Mouse (Mus musculus): ENCODE measurements around the gene Olfr430. TPM values are rescaled to one million over a fixed set of nuclear protein-coding genes. Genes with fewer than 3 reads are reported as not detected.
"Not testable (repeated sequence)": the region's sequence is repeated elsewhere in the genome, so short reads cannot be mapped to it uniquely, and the experiment has no call there.

Gene Olfr430
- polyA plus RNA-seq (2015; fragmentation: Nextera tagmentation; extraction: Ambion mirVana), result not detected in 2 replicates

- Histone ChIP-seq H3K4me3 (replicated peaks) (no peak within 1 kb of the TSS), H3K27me3 (replicated peaks) (no peaks in the 10 kb centered on the region), H3K9ac (no peak within 1 kb of the TSS), H3K27ac (no peak within 1 kb of the TSS), H3K4me1 (no peaks in the 10 kb centered on the region), H3K4me2 (no peak within 1 kb of the TSS), H3K9me3 (no peaks in the 10 kb centered on the region), H3K36me3 (no peaks in the 10 kb centered on the region)
- no peak for ATAC-seq (ENCODE audit: insufficient read depth, low FRiP score, low read depth)
- 86% methylated on average over 3 of the region's 3 CpGs for WGBS
Measured at GRCm38 (mm10) chr1:174066305-174066704, at the start of gene Olfr430. Olfr430 (plus strand) TSS chr1:174066605.

- 27% methylated on average over 1 of the region's 1 CpGs for WGBS
- no peaks in the 10 kb centered on the region for H3K36me3 ChIP-seq
- no peak within 1 kb of the TSS for H3K4me3 ChIP-seq (replicated peaks)
- ATAC-seq (ENCODE audit: insufficient read depth, low FRiP score, low read depth), result no peak
- no peak within 1 kb of the TSS for H3K9ac ChIP-seq
- H3K9me3 ChIP-seq, result no peaks in the 10 kb centered on the region
- H3K4me2 ChIP-seq, result no peak within 1 kb of the TSS
- H3K4me1 ChIP-seq, result no peaks in the 10 kb centered on the region
- H3K27me3 ChIP-seq (replicated peaks), result no peaks in the 10 kb centered on the region
- no peak within 1 kb of the TSS for H3K27ac ChIP-seq
Measured at GRCm38 (mm10) chr1:174031698-174032097, 34.7 kb upstream of the Olfr430 start, which contains the start of gene Ifi205. Ifi205 (minus strand) TSS chr1:174031810.

- no peak overlapping the region for H3K4me3 ChIP-seq (replicated peaks)
- H3K36me3 ChIP-seq, result no peaks in the 10 kb centered on the region
- H3K27ac ChIP-seq, result no peak overlapping the region
- no peak overlapping the region for H3K9ac ChIP-seq
- H3K9me3 ChIP-seq, result no peaks in the 10 kb centered on the region
- no peak overlapping the region for H3K4me2 ChIP-seq
- no peaks in the 10 kb centered on the region for H3K27me3 ChIP-seq (replicated peaks)
- WGBS, result 71% methylated on average over 4 of the region's 4 CpGs
- H3K4me1 ChIP-seq, result no peaks in the 10 kb centered on the region
- ATAC-seq (ENCODE audit: insufficient read depth, low FRiP score, low read depth), result no peak
Measured at GRCm38 (mm10) chr1:174035841-174036240, 30.6 kb upstream of the Olfr430 start.

- WGBS, result 71% methylated on average over 3 of the region's 3 CpGs
- no peak overlapping the region for H3K4me3 ChIP-seq (replicated peaks)
- no peak for ATAC-seq (ENCODE audit: insufficient read depth, low FRiP score, low read depth)
Measured at GRCm38 (mm10) chr1:174038480-174038879, 27.9 kb upstream of the Olfr430 start.

GRCm38 (mm10) chr1:174040523-174041177, 25.8 kb upstream of the Olfr430 start, which contains the start of gene Olfr433:
Olfr433 (plus strand) TSS chr1:174040705.
- WGBS, result 61% methylated on average over 7 of the region's 7 CpGs
- peak; percentile 43; the same call in 1 of the 2 replicates for ATAC-seq (ENCODE audit: insufficient read depth, low FRiP score, low read depth)
- H3K27ac ChIP-seq, result no peak within 1 kb of the TSS

More at GRCm38 (mm10) chr1:174038480-174038879, 27.9 kb upstream of the Olfr430 start:
- Histone ChIP-seq H3K36me3 (no peaks in the 10 kb centered on the region), H3K4me2 (no peak overlapping the region), H3K9me3 (no peaks in the 10 kb centered on the region), H3K4me1 (no peaks in the 10 kb centered on the region), H3K27ac (no peak overlapping the region), H3K9ac (no peak overlapping the region), H3K27me3 (replicated peaks) (no peaks in the 10 kb centered on the region)

GRCm38 (mm10) chr1:174042091-174042884, 24.1 kb upstream of the Olfr430 start:
- ATAC-seq (ENCODE audit: insufficient read depth, low FRiP score, low read depth); H3K4me3 ChIP-seq (replicated peaks); H3K4me1 ChIP-seq; H3K4me2 ChIP-seq; H3K36me3 ChIP-seq; H3K9ac ChIP-seq; H3K9me3 ChIP-seq; H3K27me3 ChIP-seq (replicated peaks); H3K27ac ChIP-seq: not testable (repeated sequence)
- WGBS, result 88% methylated on average over 12 of the region's 12 CpGs

More at GRCm38 (mm10) chr1:174040523-174041177, 25.8 kb upstream of the Olfr430 start, which contains the start of gene Olfr433:
- Histone ChIP-seq H3K9me3 (no peaks in the 10 kb centered on the region), H3K4me1 (no peaks in the 10 kb centered on the region), H3K36me3 (no peaks in the 10 kb centered on the region), H3K4me3 (replicated peaks) (no peak within 1 kb of the TSS), H3K9ac (no peak within 1 kb of the TSS), H3K27me3 (replicated peaks) (no peaks in the 10 kb centered on the region), H3K4me2 (no peak within 1 kb of the TSS)

GRCm38 (mm10) chr1:174044431-174044830, 22.0 kb upstream of the Olfr430 start:
- Histone ChIP-seq H3K27me3 (replicated peaks) (no peaks in the 10 kb centered on the region), H3K9ac (no peak overlapping the region), H3K9me3 (no peaks in the 10 kb centered on the region), H3K4me1 (no peaks in the 10 kb centered on the region), H3K4me2 (no peak overlapping the region), H3K27ac (no peak overlapping the region), H3K36me3 (no peaks in the 10 kb centered on the region), H3K4me3 (replicated peaks) (no peak overlapping the region)
- 60% methylated on average over 2 of the region's 2 CpGs for WGBS
- ATAC-seq (ENCODE audit: insufficient read depth, low FRiP score, low read depth), result no peak

GRCm38 (mm10) chr1:174048227-174048626, 18.2 kb upstream of the Olfr430 start:
- H3K4me1 ChIP-seq; ATAC-seq (ENCODE audit: insufficient read depth, low FRiP score, low read depth); H3K27me3 ChIP-seq (replicated peaks); H3K27ac ChIP-seq; H3K9me3 ChIP-seq; H3K36me3 ChIP-seq; H3K4me3 ChIP-seq (replicated peaks); H3K4me2 ChIP-seq; H3K9ac ChIP-seq: not testable (repeated sequence)
- WGBS, result 67% methylated on average over 6 of the region's 6 CpGs

GRCm38 (mm10) chr1:174048893-174049292, 17.5 kb upstream of the Olfr430 start, which contains the start of gene Olfr432:
Olfr432 (plus strand) TSS chr1:174049205.
- no peak within 1 kb of the TSS for H3K4me3 ChIP-seq (replicated peaks)
- WGBS, result 64% methylated on average over 2 of the region's 2 CpGs
- H3K27ac ChIP-seq, result no peak within 1 kb of the TSS

GRCm38 (mm10) chr1:174049357-174049756, 17.0 kb upstream of the Olfr430 start:
- not testable (repeated sequence) for H3K36me3 ChIP-seq; H3K4me2 ChIP-seq; H3K27me3 ChIP-seq (replicated peaks); H3K27ac ChIP-seq; H3K4me3 ChIP-seq (replicated peaks); H3K9ac ChIP-seq; H3K4me1 ChIP-seq; H3K9me3 ChIP-seq; ATAC-seq (ENCODE audit: insufficient read depth, low FRiP score, low read depth)
- 44% methylated on average over 4 of the region's 4 CpGs for WGBS

More at GRCm38 (mm10) chr1:174048893-174049292, 17.5 kb upstream of the Olfr430 start, which contains the start of gene Olfr432:
- Histone ChIP-seq H3K27me3 (replicated peaks) (no peaks in the 10 kb centered on the region), H3K36me3 (no peaks in the 10 kb centered on the region), H3K9ac (no peak within 1 kb of the TSS), H3K9me3 (no peaks in the 10 kb centered on the region), H3K4me2 (no peak within 1 kb of the TSS), H3K4me1 (no peaks in the 10 kb centered on the region)
- ATAC-seq (ENCODE audit: insufficient read depth, low FRiP score, low read depth), result no peak

GRCm38 (mm10) chr1:174050532-174050931, 15.9 kb upstream of the Olfr430 start:
- Histone ChIP-seq H3K27me3 (replicated peaks) (no peaks in the 10 kb centered on the region), H3K9ac (no peak overlapping the region), H3K4me2 (no peak overlapping the region), H3K36me3 (no peaks in the 10 kb centered on the region), H3K4me1 (no peaks in the 10 kb centered on the region), H3K9me3 (no peaks in the 10 kb centered on the region), H3K27ac (no peak overlapping the region), H3K4me3 (replicated peaks) (no peak overlapping the region)
- ATAC-seq (ENCODE audit: insufficient read depth, low FRiP score, low read depth), result no peak
- WGBS, result 90% methylated on average over 4 of the region's 4 CpGs

- ATAC-seq (ENCODE audit: insufficient read depth, low FRiP score, low read depth), result no peak
- H3K4me1 ChIP-seq, result no peaks in the 10 kb centered on the region
- H3K9me3 ChIP-seq, result no peaks in the 10 kb centered on the region
- H3K4me2 ChIP-seq, result no peak overlapping the region
- no peak overlapping the region for H3K4me3 ChIP-seq (replicated peaks)
- H3K27ac ChIP-seq, result no peak overlapping the region
- H3K36me3 ChIP-seq, result no peaks in the 10 kb centered on the region
- no peak overlapping the region for H3K9ac ChIP-seq
- WGBS, result 87% methylated on average over 4 of the region's 4 CpGs
- no peaks in the 10 kb centered on the region for H3K27me3 ChIP-seq (replicated peaks)
Measured at GRCm38 (mm10) chr1:174051515-174051914, 14.9 kb upstream of the Olfr430 start.
